Mouse (Mus musculus): ENCODE results near the gene Fam57b. TPM values are rescaled to one million over a fixed set of nuclear protein-coding genes. Genes with fewer than 3 reads are reported as not detected.
A peak's percentile ranks its signal among the peaks of the same experiment; 100 is the strongest.

Fam57b gene
- polyA plus RNA-seq, 1 experiment from 2014 or later: 0.13 TPM

GRCm38 (mm10) chr7:126766201-126766600 lies 31.3 kb upstream of the Fam57b start, which contains the start of gene Gdpd3:
Gene Gdpd3 (plus strand): TSS chr7:126766334.
- H3K4me2 ChIP-seq (replicated peaks; ENCODE audit: low read depth, low read length): no peak within 1 kb of the TSS
- H3K27ac ChIP-seq (ENCODE audit: low read length): no peak within 1 kb of the TSS
- no peaks in the 10 kb centered on the region for H3K27me3 ChIP-seq (replicated peaks; ENCODE audit: insufficient read depth, low read length)
- DNase-seq (ENCODE audit: low spot score) (peak; percentile 46), ATAC-seq (peak; percentile 50)
- 77% methylated on average over 16 of the region's 16 CpGs for WGBS
- TF ChIP-seq CTCF (IDR thresholded peaks at IDR 0.05) (no peak), EP300 (IDR thresholded peaks at IDR 0.05) (no peak)
- no peaks in the 10 kb centered on the region for H3K9me3 ChIP-seq (ENCODE audit: low read length)
- H3K36me3 ChIP-seq (ENCODE audit: insufficient read depth, low read length): peaks cover 58% of the 10 kb centered on the region
- no peak within 1 kb of the TSS for H3K4me3 ChIP-seq (ENCODE audit: low read depth, low read length)
- peaks cover 14% of the 10 kb centered on the region for H3K4me1 ChIP-seq (ENCODE audit: insufficient read depth, low read depth, low read length)
- H3K9ac ChIP-seq (replicated peaks; ENCODE audit: low read depth): no peak within 1 kb of the TSS

- DNase-seq (ENCODE audit: low spot score) (no peak), ATAC-seq (no peak)
- Histone ChIP-seq H3K4me1 (ENCODE audit: insufficient read depth, low read depth, low read length) (peaks cover 11% of the 10 kb centered on the region), H3K9me3 (ENCODE audit: low read length) (no peaks in the 10 kb centered on the region), H3K4me3 (ENCODE audit: low read depth, low read length) (no peak overlapping the region), H3K9ac (replicated peaks; ENCODE audit: low read depth) (no peak overlapping the region), H3K36me3 (ENCODE audit: insufficient read depth, low read length) (peaks cover 59% of the 10 kb centered on the region), H3K27me3 (replicated peaks; ENCODE audit: insufficient read depth, low read length) (no peaks in the 10 kb centered on the region), H3K4me2 (replicated peaks; ENCODE audit: low read depth, low read length) (no peak overlapping the region), H3K27ac (ENCODE audit: low read length) (no peak overlapping the region)
- WGBS: 89% methylated on average over 8 of the region's 8 CpGs
- TF ChIP-seq EP300 (IDR thresholded peaks at IDR 0.05): no peak
- no peak for TF ChIP-seq CTCF (IDR thresholded peaks at IDR 0.05)
Measured at GRCm38 (mm10) chr7:126767001-126767400, 30.5 kb upstream of the Fam57b start.

GRCm38 (mm10) chr7:126770784-126771183 lies 26.7 kb upstream of the Fam57b start:
- peaks cover 29% of the 10 kb centered on the region for H3K36me3 ChIP-seq (ENCODE audit: insufficient read depth, low read length)
- H3K9ac ChIP-seq (replicated peaks; ENCODE audit: low read depth): no peak overlapping the region
- ATAC-seq (no peak), DNase-seq (ENCODE audit: low spot score) (peak; percentile 43)
- H3K4me3 ChIP-seq (ENCODE audit: low read depth, low read length): no peak overlapping the region
- TF ChIP-seq CTCF (IDR thresholded peaks at IDR 0.05): no peak
- TF ChIP-seq EP300 (IDR thresholded peaks at IDR 0.05): no peak
- no peak overlapping the region for H3K27ac ChIP-seq (ENCODE audit: low read length)
- no peaks in the 10 kb centered on the region for H3K27me3 ChIP-seq (replicated peaks; ENCODE audit: insufficient read depth, low read length)
- 84% methylated on average over 12 of the region's 12 CpGs for WGBS
- 0 out of 2 replicates have a peak, but pooled peaks cover 4% of the 10 kb centered on the region for H3K4me1 ChIP-seq (ENCODE audit: insufficient read depth, low read depth, low read length)
- H3K4me2 ChIP-seq (replicated peaks; ENCODE audit: low read depth, low read length): no peak overlapping the region
- no peaks in the 10 kb centered on the region for H3K9me3 ChIP-seq (ENCODE audit: low read length)

- no peak overlapping the region for H3K9ac ChIP-seq (replicated peaks; ENCODE audit: low read depth)
- no peaks in the 10 kb centered on the region for H3K9me3 ChIP-seq (ENCODE audit: low read length)
- H3K4me1 ChIP-seq (ENCODE audit: insufficient read depth, low read depth, low read length): peaks cover 14% of the 10 kb centered on the region; the same call in 1 of the 2 replicates
- DNase-seq (ENCODE audit: low spot score) (no peak), ATAC-seq (no peak)
- WGBS: 84% methylated on average over 2 of the region's 2 CpGs
- no peak overlapping the region for H3K4me2 ChIP-seq (replicated peaks; ENCODE audit: low read depth, low read length)
- peaks cover 17% of the 10 kb centered on the region for H3K36me3 ChIP-seq (ENCODE audit: insufficient read depth, low read length)
- no peaks in the 10 kb centered on the region for H3K27me3 ChIP-seq (replicated peaks; ENCODE audit: insufficient read depth, low read length)
- TF ChIP-seq CTCF (IDR thresholded peaks at IDR 0.05): no peak
- no peak for TF ChIP-seq EP300 (IDR thresholded peaks at IDR 0.05)
- no peak overlapping the region for H3K27ac ChIP-seq (ENCODE audit: low read length)
- no peak overlapping the region for H3K4me3 ChIP-seq (ENCODE audit: low read depth, low read length)
Measured at GRCm38 (mm10) chr7:126773351-126773750, 24.1 kb upstream of the Fam57b start.

GRCm38 (mm10) chr7:126774463-126774862 lies 23.0 kb upstream of the Fam57b start:
- Histone ChIP-seq H3K9me3 (ENCODE audit: low read length) (no peaks in the 10 kb centered on the region), H3K27ac (ENCODE audit: low read length) (no peak overlapping the region), H3K36me3 (ENCODE audit: insufficient read depth, low read length) (peaks cover 8% of the 10 kb centered on the region), H3K4me2 (replicated peaks; ENCODE audit: low read depth, low read length) (no peak overlapping the region), H3K4me3 (ENCODE audit: low read depth, low read length) (no peak overlapping the region), H3K4me1 (ENCODE audit: insufficient read depth, low read depth, low read length) (peaks cover 14% of the 10 kb centered on the region; the same call in 1 of the 2 replicates), H3K9ac (replicated peaks; ENCODE audit: low read depth) (no peak overlapping the region), H3K27me3 (replicated peaks; ENCODE audit: insufficient read depth, low read length) (no peaks in the 10 kb centered on the region)
- no peak for ATAC-seq
- no peak for TF ChIP-seq CTCF (IDR thresholded peaks at IDR 0.05)
- no peak for TF ChIP-seq EP300 (IDR thresholded peaks at IDR 0.05)
- no peak for DNase-seq (ENCODE audit: low spot score)
- 52% methylated on average over 2 of the region's 2 CpGs for WGBS

- H3K9ac ChIP-seq (replicated peaks; ENCODE audit: low read depth): no peak overlapping the region
- DNase-seq (ENCODE audit: low spot score) (no peak), ATAC-seq (no peak)
- TF ChIP-seq CTCF (IDR thresholded peaks at IDR 0.05) (peak; percentile 59), EP300 (IDR thresholded peaks at IDR 0.05) (no peak)
- H3K27me3 ChIP-seq (replicated peaks; ENCODE audit: insufficient read depth, low read length): no peaks in the 10 kb centered on the region
- peak overlapping the region; percentile 94 for H3K27ac ChIP-seq (ENCODE audit: low read length)
- H3K36me3 ChIP-seq (ENCODE audit: insufficient read depth, low read length): peaks cover 8% of the 10 kb centered on the region; the same call in 1 of the 2 replicates
- H3K4me3 ChIP-seq (ENCODE audit: low read depth, low read length): no peak overlapping the region
- H3K9me3 ChIP-seq (ENCODE audit: low read length): no peaks in the 10 kb centered on the region
- H3K4me2 ChIP-seq (replicated peaks; ENCODE audit: low read depth, low read length): no peak overlapping the region
- peaks cover 20% of the 10 kb centered on the region; the same call in 1 of the 2 replicates for H3K4me1 ChIP-seq (ENCODE audit: insufficient read depth, low read depth, low read length)
- WGBS: 73% methylated on average over 10 of the region's 10 CpGs
Measured at GRCm38 (mm10) chr7:126775185-126775977, 22.1 kb upstream of the Fam57b start.

Measured in lung, postnatal 0 days (tissue).